In genomic region chr12:100907598-100908297, GRCm38 (mm10) we compare ENCODE assay signal across 9 mouse cellular contexts. TPM values are rescaled to one million over a fixed set of nuclear protein-coding genes. Genes with fewer than 3 reads are reported as not detected.
DNase-seq lines count a peak whose midpoint lies in the region; ATAC-seq lines count a peak whose summit lies in the region.
"Had no signal": no experiment of that assay in that cellular context is flagged by ENCODE, and none has a peak within 500 bp of the region (broad histone marks: within the 10 kb centered on the region; RNA-seq: fewer than 3 reads in every experiment).

Gene Gpr68 (minus strand): TSS chr12:100908198.

- DNase-seq in kidney, adult 18-20 months: peak; percentile 29
- DNase-seq in kidney, adult 11 months: no peak
- DNase-seq in Muller cell, postnatal 12 days (ENCODE audit: inconsistent ontology term): peak; percentile 45
- peak; percentile 58 for DNase-seq in embryonic facial prominence, embryonic 10.5 days (ENCODE audit: low spot score)
- peak; percentile 57 for DNase-seq in hindbrain, embryonic 11.5 days (ENCODE audit: low spot score)
- no peak for DNase-seq in spleen, postnatal 36 days (ENCODE audit: low spot score in 2 of 2)

- ATAC-seq in hindbrain, embryonic 11.5 days (ENCODE audit: low FRiP score): peak; percentile 81
- ATAC-seq in limb, embryonic 12.5 days (ENCODE audit: insufficient number of reproducible peaks, insufficient read depth, low FRiP score, low TSS enrichment, low read depth): peak; percentile 62; the same call in 1 of the 2 replicates
- ATAC-seq in neural tube, embryonic 13.5 days (ENCODE audit: low read depth): peak; percentile 77

- H3K27me3 ChIP-seq in embryonic facial prominence, embryonic 10.5 days (replicated peaks; ENCODE audit: low read depth, poor library complexity, severe bottlenecking): peaks cover 45% of the 10 kb centered on the region
- peaks cover 7% of the 10 kb centered on the region; the same call in 1 of the 2 replicates for H3K27me3 ChIP-seq in hindbrain, embryonic 11.5 days (ENCODE audit: control insufficient read depth, insufficient read depth, low read length)
- H3K27me3 ChIP-seq in limb, embryonic 12.5 days: peaks cover 39% of the 10 kb centered on the region
- H3K27me3 ChIP-seq in neural tube, embryonic 13.5 days: peaks cover 26% of the 10 kb centered on the region

- peak within 1 kb of the TSS; percentile 65 for H3K4me3 ChIP-seq in embryonic facial prominence, embryonic 10.5 days
- peak within 1 kb of the TSS; percentile 42 for H3K4me3 ChIP-seq in hindbrain, embryonic 11.5 days (ENCODE audit: low read depth, low read length)
- peak within 1 kb of the TSS; percentile 49 for H3K4me3 ChIP-seq in limb, embryonic 12.5 days (replicated peaks)
- H3K4me3 ChIP-seq in neural tube, embryonic 13.5 days: peak within 1 kb of the TSS; percentile 43

- H3K9ac ChIP-seq in hindbrain, embryonic 11.5 days (ENCODE audit: low read depth, low read length): peak within 1 kb of the TSS; percentile 67
- H3K9ac ChIP-seq in limb, embryonic 12.5 days (replicated peaks): peak within 1 kb of the TSS; percentile 54
- H3K9ac ChIP-seq in neural tube, embryonic 13.5 days: peak within 1 kb of the TSS; percentile 72

- peak within 1 kb of the TSS; percentile 83 for H3K4me2 ChIP-seq in hindbrain, embryonic 11.5 days (replicated peaks; ENCODE audit: low read depth, low read length)
- peak within 1 kb of the TSS; percentile 91 for H3K4me2 ChIP-seq in limb, embryonic 12.5 days
- peak within 1 kb of the TSS; percentile 86 for H3K4me2 ChIP-seq in neural tube, embryonic 13.5 days

- peaks cover 16% of the 10 kb centered on the region for H3K4me1 ChIP-seq in embryonic facial prominence, embryonic 10.5 days
- H3K4me1 ChIP-seq in hindbrain, embryonic 11.5 days (replicated peaks; ENCODE audit: control insufficient read depth, insufficient read depth, low read length): 0 out of 2 replicates have a peak, but pooled peaks cover 2% of the 10 kb centered on the region
- peaks cover 33% of the 10 kb centered on the region for H3K4me1 ChIP-seq in limb, embryonic 12.5 days (replicated peaks)
- H3K4me1 ChIP-seq in neural tube, embryonic 13.5 days (replicated peaks): peaks cover 14% of the 10 kb centered on the region

- 4% methylated on average over 39 of the region's 39 CpGs for WGBS in embryonic facial prominence, embryonic 10.5 days
- WGBS in hindbrain, embryonic 11.5 days: 6% methylated on average over 37 of the region's 39 CpGs
- 5% methylated on average over 39 of the region's 39 CpGs for WGBS in limb, embryonic 12.5 days
- WGBS in neural tube, embryonic 13.5 days: 5% methylated on average over 39 of the region's 39 CpGs

- no peaks in the 10 kb centered on the region for H3K9me3 ChIP-seq in embryonic facial prominence, embryonic 10.5 days
- H3K9me3 ChIP-seq in hindbrain, embryonic 11.5 days (ENCODE audit: control insufficient read depth, low read length): no peaks in the 10 kb centered on the region
- H3K9me3 ChIP-seq in limb, embryonic 12.5 days: no peaks in the 10 kb centered on the region
- H3K9me3 ChIP-seq in neural tube, embryonic 13.5 days: no peaks in the 10 kb centered on the region
- H3K9me3 ChIP-seq: G1E had no signal

- peaks cover 19% of the 10 kb centered on the region for H3K36me3 ChIP-seq in embryonic facial prominence, embryonic 10.5 days (replicated peaks)
- no peaks in the 10 kb centered on the region for H3K36me3 ChIP-seq in hindbrain, embryonic 11.5 days (ENCODE audit: control insufficient read depth, insufficient read depth, low read length)
- H3K36me3 ChIP-seq in limb, embryonic 12.5 days: no peaks in the 10 kb centered on the region
- peaks cover 9% of the 10 kb centered on the region for H3K36me3 ChIP-seq in neural tube, embryonic 13.5 days

- H3K27ac ChIP-seq in embryonic facial prominence, embryonic 10.5 days (replicated peaks): peak within 1 kb of the TSS; percentile 75; the same call in 1 of the 2 replicates
- H3K27ac ChIP-seq in hindbrain, embryonic 11.5 days (ENCODE audit: low read depth, low read length): no peak within 1 kb of the TSS
- no peak within 1 kb of the TSS for H3K27ac ChIP-seq in limb, embryonic 12.5 days
- H3K27ac ChIP-seq in neural tube, embryonic 13.5 days (replicated peaks): no peak within 1 kb of the TSS

RNA-seq across cellular contexts. Expression of gene Gpr68, which starts in this region (rescaled TPM):
- 0.21 and 0.34 TPM in 2 replicates for polyA plus RNA-seq in embryonic facial prominence, embryonic 10.5 days (2016; fragmentation: Nextera tagmentation; extraction: Ambion mirVana)
- polyA plus RNA-seq in hindbrain, embryonic 11.5 days (2014; fragmentation: Nextera tagmentation; extraction: Ambion mirVana): 0.22 TPM in 1 of 2 replicates, not detected in the other
- polyA plus RNA-seq in limb, embryonic 12.5 days (2016; fragmentation: Nextera tagmentation; extraction: Ambion mirVana): 0.13 and 0.17 TPM in 2 replicates
- 2.1 and 2.2 TPM in 2 replicates for polyA plus RNA-seq in neural tube, embryonic 13.5 days (2015; fragmentation: Nextera tagmentation; extraction: Ambion mirVana)
- polyA plus RNA-seq: G1E had no signal

Comparison
In these comparisons a context has a peak if more than half of its experiments do, and no peak if none do; other contexts are left out.
1. DNase-seq: peak in kidney, adult 18-20 months (single experiment) and Muller cell, postnatal 12 days (single experiment); none in kidney, adult 11 months (single experiment) and spleen, postnatal 36 days (0 of 2).
2. Peak in DNase-seq, H3K4me3 ChIP-seq and H3K27ac ChIP-seq in embryonic facial prominence, embryonic 10.5 days; RNA of the gene not detected or under 1 TPM.
3. Peak in DNase-seq, ATAC-seq, H3K4me3 ChIP-seq, H3K9ac ChIP-seq and H3K4me2 ChIP-seq in hindbrain, embryonic 11.5 days; RNA of the gene not detected or under 1 TPM.
4. Peak in ATAC-seq, H3K4me3 ChIP-seq, H3K9ac ChIP-seq and H3K4me2 ChIP-seq in limb, embryonic 12.5 days; RNA of the gene not detected or under 1 TPM.
5. Peak in every context shown above with its lines, with median percentiles within 50 percentile points of each other: H3K4me3 ChIP-seq, ATAC-seq, H3K4me2 ChIP-seq and H3K9ac ChIP-seq.